Mouse (Mus musculus): ENCODE results near the gene Unc13a. TPM values are rescaled to one million over a fixed set of nuclear protein-coding genes. Genes with fewer than 3 reads are reported as not detected.
"Not testable (repeated sequence)": the region's sequence is repeated elsewhere in the genome, so short reads cannot be mapped to it uniquely, and the experiment has no call there.

Gene Unc13a
- polyA plus RNA-seq, 1 experiment from 2014 or later, result 0.47 TPM

DNA sequence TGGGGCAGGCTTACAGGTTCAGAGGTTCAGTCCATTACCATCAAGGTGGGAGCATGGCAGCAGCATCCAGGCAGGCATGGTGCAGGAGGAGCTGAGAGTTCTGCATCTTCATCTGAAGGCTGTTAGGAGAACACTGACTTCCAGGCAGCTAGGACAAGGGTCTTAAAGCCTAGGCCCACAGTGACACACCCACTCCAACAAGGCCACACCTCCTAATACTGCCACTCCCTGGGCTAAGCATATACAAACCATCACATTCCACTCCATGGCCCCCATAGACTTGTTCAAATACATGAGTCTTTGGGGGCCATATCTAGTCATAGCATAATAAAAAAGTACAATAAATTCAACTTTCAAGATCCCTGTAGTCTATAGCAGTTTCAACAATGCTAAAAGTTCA lies 31.8 kb upstream of the Unc13a start:
- peaks cover 19% of the 10 kb centered on the region for H3K4me1 ChIP-seq (replicated peaks)
- not testable (repeated sequence) for H3K9me3 ChIP-seq (replicated peaks); H3K27ac ChIP-seq (ENCODE audit: poor library complexity, severe bottlenecking); H3K36me3 ChIP-seq; ATAC-seq (ENCODE audit: insufficient number of reproducible peaks, low FRiP score); H3K4me2 ChIP-seq; H3K9ac ChIP-seq; H3K4me3 ChIP-seq
- H3K27me3 ChIP-seq (replicated peaks), result peaks cover 92% of the 10 kb centered on the region

DNA sequence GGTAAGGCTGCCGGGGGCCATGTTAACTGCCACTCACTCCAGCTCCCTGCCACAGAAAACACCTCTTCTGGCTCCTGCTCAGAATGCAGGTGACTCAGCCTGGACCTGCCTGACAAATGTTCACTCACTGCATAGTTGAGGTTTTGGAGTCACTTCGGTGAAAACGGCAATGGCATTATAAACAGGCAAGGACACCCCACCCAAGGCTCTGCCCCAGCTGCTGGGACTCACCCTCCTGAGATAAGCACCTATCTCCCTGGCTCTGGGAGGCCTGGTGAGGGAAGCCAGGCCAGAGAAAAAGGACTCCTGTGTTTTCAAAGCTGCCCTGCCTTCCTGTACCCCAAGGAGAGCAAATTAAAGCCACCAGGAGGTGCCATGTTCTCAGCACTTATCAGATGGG lies 31.4 kb upstream of the Unc13a start:
- WGBS, result 63% methylated on average over 3 of the region's 3 CpGs
- H3K27ac ChIP-seq (ENCODE audit: poor library complexity, severe bottlenecking), result no peak overlapping the region
- no peaks in the 10 kb centered on the region for H3K9me3 ChIP-seq (replicated peaks)
- no peaks in the 10 kb centered on the region for H3K36me3 ChIP-seq
- ATAC-seq (ENCODE audit: insufficient number of reproducible peaks, low FRiP score), result peak; percentile 37; the same call in 1 of the 2 replicates
- H3K27me3 ChIP-seq (replicated peaks), result peaks cover 89% of the 10 kb centered on the region
- peaks cover 19% of the 10 kb centered on the region for H3K4me1 ChIP-seq (replicated peaks)
- no peak overlapping the region; the same call in 1 of the 2 replicates for H3K4me3 ChIP-seq
- H3K9ac ChIP-seq, result no peak overlapping the region
- peak overlapping the region; percentile 32 for H3K4me2 ChIP-seq

- Histone ChIP-seq H3K27me3 (replicated peaks) (peaks cover 86% of the 10 kb centered on the region), H3K36me3 (no peaks in the 10 kb centered on the region), H3K27ac (ENCODE audit: poor library complexity, severe bottlenecking) (no peak overlapping the region), H3K4me3 (no peak overlapping the region), H3K4me2 (peak overlapping the region; percentile 65; the same call in 1 of the 2 replicates), H3K9ac (no peak overlapping the region), H3K4me1 (replicated peaks) (peaks cover 19% of the 10 kb centered on the region), H3K9me3 (replicated peaks) (no peaks in the 10 kb centered on the region)
- 35% methylated on average over 4 of the region's 4 CpGs for WGBS
- ATAC-seq (ENCODE audit: insufficient number of reproducible peaks, low FRiP score), result peak; percentile 51
Measured at GRCm38 (mm10) chr8:71702087-71702432, 30.5 kb upstream of the Unc13a start.

DNA sequence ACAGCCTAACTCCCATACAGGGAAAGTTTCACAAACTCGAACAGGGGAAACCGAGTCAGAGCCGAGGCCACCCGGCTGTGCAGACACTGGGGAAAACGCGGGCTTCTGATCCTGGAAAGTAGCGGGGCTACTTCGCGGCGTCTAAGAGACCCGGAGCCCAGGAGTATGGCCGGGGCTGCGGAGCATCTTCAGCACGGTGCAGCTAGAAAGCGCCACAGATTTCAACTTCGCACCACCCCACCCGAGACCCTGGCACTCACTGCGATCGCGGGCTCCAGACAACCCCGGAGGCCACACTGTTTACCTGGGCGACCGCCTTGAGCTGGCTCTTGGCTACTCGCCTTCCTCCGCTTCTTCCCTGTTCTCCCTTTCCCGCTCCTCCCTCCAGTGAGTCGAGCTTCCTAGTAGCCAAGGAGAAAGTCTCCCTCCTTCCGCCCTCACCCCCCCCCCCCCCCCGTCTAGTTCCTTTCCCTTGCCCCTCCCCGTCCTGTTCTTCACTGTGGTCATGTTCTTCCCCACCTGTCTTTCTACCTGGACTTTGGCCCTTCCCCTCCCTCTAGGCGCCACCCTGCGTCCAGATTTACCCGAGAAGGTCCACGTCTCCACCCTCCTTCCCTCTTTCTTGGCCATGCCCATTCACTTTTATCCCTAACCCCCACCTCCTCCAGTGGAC lies 30.0 kb upstream of the Unc13a start, which contains the start of gene B3gnt3:
TSS of gene B3gnt3 (minus strand) at position 376 of the 673 bp plus-strand sequence.
- no peak for ATAC-seq (ENCODE audit: insufficient number of reproducible peaks, low FRiP score)
- peak within 1 kb of the TSS; percentile 65 for H3K4me2 ChIP-seq
- H3K27ac ChIP-seq (ENCODE audit: poor library complexity, severe bottlenecking), result no peak within 1 kb of the TSS
- 13% methylated on average over 32 of the region's 34 CpGs for WGBS
- H3K4me3 ChIP-seq, result peak within 1 kb of the TSS; percentile 42
- no peaks in the 10 kb centered on the region for H3K36me3 ChIP-seq
- H3K27me3 ChIP-seq (replicated peaks), result peaks cover 85% of the 10 kb centered on the region
- H3K9ac ChIP-seq, result peak within 1 kb of the TSS; percentile 59; the same call in 1 of the 2 replicates
- no peaks in the 10 kb centered on the region for H3K9me3 ChIP-seq (replicated peaks)
- H3K4me1 ChIP-seq (replicated peaks), result peaks cover 19% of the 10 kb centered on the region

DNA sequence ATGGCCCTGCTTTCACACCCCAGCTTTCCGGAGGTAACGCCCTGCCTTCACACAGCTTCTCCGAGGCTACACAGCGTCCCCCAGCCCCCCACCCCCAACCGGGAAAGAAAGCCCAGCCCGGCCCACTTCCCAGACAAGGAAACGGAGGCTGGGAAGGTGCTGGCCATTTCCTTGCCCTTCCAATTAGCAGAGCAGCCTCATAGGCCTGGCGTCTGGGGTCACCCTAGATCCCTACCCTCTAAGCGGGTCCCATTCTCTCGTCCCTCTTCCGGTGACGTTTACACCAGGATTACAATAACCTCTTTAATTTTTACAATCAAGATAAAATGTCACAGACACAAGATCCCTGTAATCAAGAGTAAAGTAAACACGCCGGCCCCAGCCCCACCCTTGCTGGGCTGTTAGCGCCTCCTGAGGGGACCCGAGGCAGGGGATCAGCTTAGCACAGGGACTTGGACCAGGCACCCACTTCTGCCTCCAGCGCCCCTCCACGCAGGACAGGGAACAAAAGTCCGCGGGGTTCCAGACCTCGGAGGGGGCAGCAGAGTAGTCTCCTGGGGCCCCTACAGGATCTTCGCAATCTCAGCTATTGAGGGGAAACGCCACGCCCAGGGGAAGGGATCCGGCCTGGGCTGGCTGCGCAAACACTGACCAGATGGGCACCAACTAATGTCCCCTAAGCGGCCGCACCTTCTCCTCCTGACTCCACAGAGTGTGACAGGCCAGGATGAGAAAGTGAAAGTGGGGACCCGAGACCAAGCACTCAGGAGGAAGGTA lies 29.1 kb upstream of the Unc13a start:
- H3K9me3 ChIP-seq (replicated peaks), result no peaks in the 10 kb centered on the region
- ATAC-seq (ENCODE audit: insufficient number of reproducible peaks, low FRiP score), result peak; percentile 27; the same call in 1 of the 2 replicates
- H3K9ac ChIP-seq, result 0 out of 2 replicates have a peak overlapping the region, but pooled peaks have one; percentile 48
- peaks cover 19% of the 10 kb centered on the region for H3K4me1 ChIP-seq (replicated peaks)
- peaks cover 83% of the 10 kb centered on the region for H3K27me3 ChIP-seq (replicated peaks)
- H3K4me2 ChIP-seq, result peak overlapping the region; percentile 65
- H3K4me3 ChIP-seq, result peak overlapping the region; percentile 42
- no peaks in the 10 kb centered on the region for H3K36me3 ChIP-seq
- 5% methylated on average over 29 of the region's 29 CpGs for WGBS
- no peak overlapping the region for H3K27ac ChIP-seq (ENCODE audit: poor library complexity, severe bottlenecking)

GRCm38 (mm10) chr8:71695456-71695855 lies 23.9 kb upstream of the Unc13a start:
- peaks cover 14% of the 10 kb centered on the region for H3K4me1 ChIP-seq (replicated peaks)
- not testable (repeated sequence) for ATAC-seq (ENCODE audit: insufficient number of reproducible peaks, low FRiP score); H3K9ac ChIP-seq; H3K36me3 ChIP-seq; H3K9me3 ChIP-seq (replicated peaks); H3K27ac ChIP-seq (ENCODE audit: poor library complexity, severe bottlenecking); H3K4me3 ChIP-seq; H3K4me2 ChIP-seq
- 63% methylated on average over 12 of the region's 12 CpGs for WGBS
- peaks cover 87% of the 10 kb centered on the region for H3K27me3 ChIP-seq (replicated peaks)

DNA sequence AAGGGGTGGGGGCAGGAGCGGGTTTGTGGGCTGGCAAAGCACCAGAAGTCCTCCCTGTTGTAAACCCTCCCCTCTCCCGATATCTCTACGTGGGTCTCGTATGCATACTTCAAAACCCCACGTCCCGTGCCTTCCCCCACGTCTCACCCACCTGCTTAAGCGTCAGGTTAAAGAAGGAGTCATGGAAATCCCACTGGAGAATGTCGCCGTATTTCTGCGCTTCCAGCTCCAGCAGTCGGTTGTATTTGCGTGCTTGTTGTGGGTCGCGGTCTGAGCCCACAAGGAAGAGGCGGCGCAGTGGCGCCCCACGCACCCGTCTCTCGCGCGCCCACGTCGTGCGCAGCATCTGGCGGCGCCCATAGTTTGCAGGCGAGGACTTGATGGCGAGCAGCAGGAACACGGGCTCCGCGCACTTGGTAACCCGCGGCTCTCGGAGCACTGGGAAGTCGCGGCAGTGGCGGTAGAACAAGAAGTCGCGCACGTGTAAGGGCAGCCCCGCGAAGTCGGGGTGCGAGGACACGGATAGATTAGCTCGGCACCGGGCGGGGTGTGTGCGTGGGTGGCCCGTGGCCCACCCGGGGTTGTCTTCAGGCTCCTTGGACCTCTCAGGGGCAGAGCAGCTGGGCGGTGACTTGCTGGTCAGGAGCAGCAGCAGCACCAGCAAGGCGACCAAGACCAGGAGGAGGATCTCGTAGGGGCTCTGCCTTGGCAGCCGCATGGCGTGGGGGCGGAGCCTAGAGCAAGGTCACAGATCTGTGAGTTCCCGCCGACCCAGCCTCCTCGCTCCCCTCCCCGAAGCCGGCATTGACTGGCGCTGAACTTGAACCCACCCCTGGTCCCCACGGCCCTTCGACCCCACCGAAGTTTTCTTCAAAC lies 21.8 kb upstream of the Unc13a start:
- 11% methylated on average over 68 of the region's 68 CpGs for WGBS
- Histone ChIP-seq H3K9ac (no peak overlapping the region), H3K27me3 (replicated peaks) (peaks cover 88% of the 10 kb centered on the region), H3K36me3 (no peaks in the 10 kb centered on the region), H3K4me3 (peak overlapping the region; percentile 25), H3K9me3 (replicated peaks) (peaks cover 3% of the 10 kb centered on the region; the same call in 1 of the 2 replicates), H3K4me1 (replicated peaks) (peaks cover 12% of the 10 kb centered on the region), H3K27ac (ENCODE audit: poor library complexity, severe bottlenecking) (no peak overlapping the region), H3K4me2 (peak overlapping the region; percentile 40)
- ATAC-seq (ENCODE audit: insufficient number of reproducible peaks, low FRiP score), result peak; percentile 13; the same call in 1 of the 2 replicates

DNA sequence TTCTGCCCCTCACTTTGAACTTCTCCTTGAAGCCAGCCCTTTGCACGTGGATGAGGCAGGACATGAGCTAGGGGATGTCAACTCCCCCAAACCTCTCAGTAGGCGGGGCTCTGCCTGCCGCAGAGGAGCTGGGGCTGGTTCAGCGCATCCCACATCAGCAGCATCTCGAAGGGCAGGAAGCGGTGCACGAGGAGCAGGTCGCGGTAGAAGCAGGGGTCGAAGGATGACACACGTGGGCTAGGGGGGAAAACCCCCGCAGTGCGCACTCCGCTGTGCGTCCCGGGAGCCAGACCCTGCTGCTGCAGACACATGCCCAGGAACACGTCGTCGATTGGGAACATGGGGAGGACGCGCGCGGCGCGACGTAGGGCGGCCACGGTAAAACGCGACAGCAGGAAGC lies 21.0 kb upstream of the Unc13a start:
- 0 out of 2 replicates have a peak overlapping the region, but pooled peaks have one; percentile 12 for H3K4me3 ChIP-seq
- H3K4me1 ChIP-seq (replicated peaks), result peaks cover 12% of the 10 kb centered on the region
- peaks cover 3% of the 10 kb centered on the region; the same call in 1 of the 2 replicates for H3K9me3 ChIP-seq (replicated peaks)
- no peaks in the 10 kb centered on the region for H3K36me3 ChIP-seq
- no peak for ATAC-seq (ENCODE audit: insufficient number of reproducible peaks, low FRiP score)
- H3K27me3 ChIP-seq (replicated peaks), result peaks cover 91% of the 10 kb centered on the region
- 9% methylated on average over 30 of the region's 30 CpGs for WGBS
- no peak overlapping the region for H3K9ac ChIP-seq
- H3K27ac ChIP-seq (ENCODE audit: poor library complexity, severe bottlenecking), result no peak overlapping the region
- H3K4me2 ChIP-seq, result peak overlapping the region; percentile 40

- Histone ChIP-seq H3K4me2 (no peak within 1 kb of the TSS), H3K36me3 (no peaks in the 10 kb centered on the region), H3K9me3 (replicated peaks) (no peaks in the 10 kb centered on the region; the same call in 1 of the 2 replicates), H3K4me3 (no peak within 1 kb of the TSS), H3K27ac (ENCODE audit: poor library complexity, severe bottlenecking) (no peak within 1 kb of the TSS), H3K4me1 (replicated peaks) (peaks cover 29% of the 10 kb centered on the region), H3K9ac (no peak within 1 kb of the TSS), H3K27me3 (replicated peaks) (peaks cover 100% of the 10 kb centered on the region)
- 6% methylated on average over 33 of the region's 33 CpGs for WGBS
- ATAC-seq (ENCODE audit: insufficient number of reproducible peaks, low FRiP score), result no peak
Measured at GRCm38 (mm10) chr8:71689028-71689427, 17.5 kb upstream of the Unc13a start, which contains the start of gene Insl3. Gene Insl3, plus strand, starts transcription at chr8:71689214.

DNA sequence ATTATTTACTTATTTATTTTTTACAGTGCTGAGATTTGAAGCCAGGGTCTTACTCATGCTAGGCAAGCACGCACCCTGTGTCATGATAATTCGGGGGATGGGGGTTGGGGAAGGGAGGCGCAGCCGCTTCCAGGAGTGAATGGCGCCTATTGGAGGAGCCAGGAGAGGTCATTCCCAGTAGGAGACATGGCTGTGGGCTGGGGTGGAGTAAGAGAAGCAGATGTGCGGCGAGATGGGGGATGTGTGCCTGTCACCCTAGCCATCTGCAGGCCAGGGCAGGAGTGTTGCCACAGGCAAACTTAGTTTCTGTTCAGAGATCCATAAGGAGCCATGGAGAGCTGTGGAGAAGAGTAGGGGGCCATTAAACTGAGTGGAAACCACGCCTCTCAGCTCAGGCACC lies 16.1 kb upstream of the Unc13a start:
- H3K9me3 ChIP-seq (replicated peaks), result no peaks in the 10 kb centered on the region
- peaks cover 100% of the 10 kb centered on the region for H3K27me3 ChIP-seq (replicated peaks)
- H3K27ac ChIP-seq (ENCODE audit: poor library complexity, severe bottlenecking), result no peak overlapping the region
- H3K4me1 ChIP-seq (replicated peaks), result peaks cover 19% of the 10 kb centered on the region
- H3K9ac ChIP-seq, result no peak overlapping the region
- H3K4me2 ChIP-seq, result no peak overlapping the region
- peaks cover 6% of the 10 kb centered on the region; the same call in 1 of the 2 replicates for H3K36me3 ChIP-seq
- H3K4me3 ChIP-seq, result 0 out of 2 replicates have a peak overlapping the region, but pooled peaks have one; percentile 7
- ATAC-seq (ENCODE audit: insufficient number of reproducible peaks, low FRiP score), result no peak
- 11% methylated on average over 8 of the region's 8 CpGs for WGBS
